In genomic region chr4:109976273-109977147, GRCm38 (mm10) we compare ENCODE assay signal across 14 mouse cellular contexts. TPM values are rescaled to one million over a fixed set of nuclear protein-coding genes. Genes with fewer than 3 reads are reported as not detected.
DNase-seq lines count a peak whose midpoint lies in the region; ATAC-seq and TF ChIP-seq lines count a peak whose summit lies in the region.
"Had no signal": no experiment of that assay in that cellular context is flagged by ENCODE, and none has a peak within 500 bp of the region (broad histone marks: within the 10 kb centered on the region; RNA-seq: fewer than 3 reads in every experiment).

No protein-coding gene starts in this region.

- peak overlapping the region; percentile 70; the same call in 1 of the 2 replicates for H3K4me2 ChIP-seq in embryonic facial prominence, embryonic 15.5 days (replicated peaks)
- no peak overlapping the region; the same call in 1 of the 2 replicates for H3K4me2 ChIP-seq in midbrain, embryonic 14.5 days (ENCODE audit: low read length)

- intact Hi-C loops in heart, postnatal 10 days (cut with DNase I): no loop called here
- intact Hi-C loops in heart, postnatal 14 days (cut with DNase I): no loop called here

- H3K27ac ChIP-seq in embryonic facial prominence, embryonic 15.5 days (replicated peaks): no peak overlapping the region
- H3K27ac ChIP-seq in midbrain, embryonic 14.5 days (replicated peaks; ENCODE audit: low read depth, low read length): no peak overlapping the region; the same call in 1 of the 2 replicates
- H3K27ac ChIP-seq in layer of hippocampus, adult 2 months: no peak overlapping the region
- H3K27ac ChIP-seq in thymus, adult 2 months (ENCODE audit: control insufficient read depth, insufficient read depth, low read length): no peak overlapping the region
- H3K27ac ChIP-seq: gastrocnemius, adult 2 months; intestine, embryonic 15.5 days; macrophage had no signal

- peaks cover 35% of the 10 kb centered on the region for H3K4me1 ChIP-seq in embryonic facial prominence, embryonic 15.5 days
- H3K4me1 ChIP-seq in midbrain, embryonic 14.5 days (ENCODE audit: control insufficient read depth, insufficient read depth, low read length): peaks cover 18% of the 10 kb centered on the region; the same call in 1 of the 2 replicates
- no peaks in the 10 kb centered on the region; the same call in 1 of the 2 replicates for H3K4me1 ChIP-seq in thymus, adult 2 months (replicated peaks; ENCODE audit: control insufficient read depth, insufficient read depth, low read length)

- peak; percentile 24 to 32 for DNase-seq in heart, postnatal 10 days
- DNase-seq in heart, postnatal 14 days: no peak
- DNase-seq in ZHBTc4 (ENCODE audit: low read depth, low spot score): peak; percentile 37
- DNase-seq in midbrain, embryonic 14.5 days: peak; percentile 52
- no peak for DNase-seq in layer of hippocampus, adult 2 months (ENCODE audit: low spot score in 2 of 2)
- no peak for DNase-seq in Muller cell, postnatal 12 days (ENCODE audit: inconsistent ontology term)
- DNase-seq in thymus, adult 2 months: no peak
- DNase-seq: cerebellum, postnatal 36 days; gastrocnemius, adult 2 months; right cerebral cortex, adult 18-20 months had no signal

- 3% methylated on average over 34 of the region's 34 CpGs for WGBS in embryonic facial prominence, embryonic 15.5 days
- WGBS in midbrain, embryonic 14.5 days: under 1% methylated on average over 34 of the region's 34 CpGs
- WGBS in thymus, adult 2 months: 10% methylated on average over 34 of the region's 34 CpGs

- no peak for TF ChIP-seq POLR2A in thymus, adult 2 months (IDR thresholded peaks at IDR 0.05; ENCODE audit: control insufficient read depth, extremely low read depth, insufficient read depth, low read length, poor library complexity)

- H3K9ac ChIP-seq in embryonic facial prominence, embryonic 15.5 days: no peak overlapping the region
- H3K9ac ChIP-seq in midbrain, embryonic 14.5 days (replicated peaks; ENCODE audit: low read length): no peak overlapping the region
- H3K9ac ChIP-seq: intestine, embryonic 15.5 days had no signal

- peak overlapping the region; percentile 46; the same call in 1 of the 2 replicates for H3K4me3 ChIP-seq in embryonic facial prominence, embryonic 15.5 days (replicated peaks)
- H3K4me3 ChIP-seq in midbrain, embryonic 14.5 days (replicated peaks; ENCODE audit: low read depth, low read length): peak overlapping the region; percentile 35; the same call in 1 of the 2 replicates
- H3K4me3 ChIP-seq in layer of hippocampus, adult 2 months: no peak overlapping the region
- H3K4me3 ChIP-seq in thymus, adult 2 months (ENCODE audit: control insufficient read depth, insufficient read depth, low read length): no peak overlapping the region

- TF ChIP-seq CTCF in layer of hippocampus, adult 2 months (conservative IDR thresholded peaks at IDR 0.05): no peak
- no peak for TF ChIP-seq CTCF in thymus, adult 2 months (IDR thresholded peaks at IDR 0.05; ENCODE audit: borderline replicate concordance, control insufficient read depth, extremely low read depth, insufficient read depth, low read length, poor library complexity)

- H3K27me3 ChIP-seq in embryonic facial prominence, embryonic 15.5 days: peaks cover 96% of the 10 kb centered on the region
- H3K27me3 ChIP-seq in midbrain, embryonic 14.5 days (ENCODE audit: control insufficient read depth, insufficient read depth, low read length): peaks cover 100% of the 10 kb centered on the region
- H3K27me3 ChIP-seq in thymus, adult 2 months (ENCODE audit: control insufficient read depth, insufficient read depth, low read length): peaks cover 35% of the 10 kb centered on the region

- ATAC-seq in embryonic facial prominence, embryonic 15.5 days (ENCODE audit: insufficient number of reproducible peaks, low FRiP score, low TSS enrichment, low read depth): no peak
- no peak for ATAC-seq in midbrain, embryonic 14.5 days (ENCODE audit: low FRiP score, low TSS enrichment)
- ATAC-seq: activated CD4-positive, CD25-positive, alpha-beta regulatory T cell, adult 4 months; intestine, embryonic 15.5 days had no signal

- 0 out of 2 replicates have a peak, but pooled peaks cover 3% of the 10 kb centered on the region for H3K9me3 ChIP-seq in embryonic facial prominence, embryonic 15.5 days (replicated peaks)
- H3K9me3 ChIP-seq in midbrain, embryonic 14.5 days (ENCODE audit: control insufficient read depth, low read length): peaks cover 4% of the 10 kb centered on the region; the same call in 1 of the 2 replicates
- H3K9me3 ChIP-seq: intestine, embryonic 15.5 days had no signal

- no peaks in the 10 kb centered on the region for H3K36me3 ChIP-seq in embryonic facial prominence, embryonic 15.5 days
- no peaks in the 10 kb centered on the region for H3K36me3 ChIP-seq in midbrain, embryonic 14.5 days (ENCODE audit: control insufficient read depth, insufficient read depth, low read length)
- H3K36me3 ChIP-seq in thymus, adult 2 months (ENCODE audit: control insufficient read depth, insufficient read depth, low read length): no peaks in the 10 kb centered on the region
- H3K36me3 ChIP-seq: intestine, embryonic 15.5 days had no signal

RNA-seq across cellular contexts. Expression of gene Dmrta2, which starts 1.3 kb away (rescaled TPM):
- under 1 TPM; 0.27 to 0.31 TPM for total RNA-seq in heart, postnatal 10 days (2021)
- total RNA-seq in heart, postnatal 14 days (2021): under 1 TPM; 0.20 to 0.24 TPM
- 0.50 and 0.89 TPM in 2 replicates for polyA plus RNA-seq in embryonic facial prominence, embryonic 15.5 days (2015; fragmentation: Nextera tagmentation; extraction: Ambion mirVana)
- 1.4 TPM in 2 replicates for polyA plus RNA-seq in midbrain, embryonic 14.5 days (2014; fragmentation: Nextera tagmentation; extraction: Ambion mirVana)
- total RNA-seq in layer of hippocampus, adult 2 months (2021): 1 to 10 TPM; 3.5 to 4.4 TPM
- 0.67 and 0.74 TPM in 2 replicates for polyA plus RNA-seq in thymus, adult 2 months (2012; rRNA removed)
- polyA plus RNA-seq: activated CD4-positive, CD25-positive, alpha-beta regulatory T cell, adult 4 months had no signal

Comparison
In these comparisons a context has a peak if more than half of its experiments do, and no peak if none do; other contexts are left out.
1. DNase-seq: peak in heart, postnatal 10 days (2 of 2), ZHBTc4 (single experiment) and midbrain, embryonic 14.5 days (single experiment); none in heart, postnatal 14 days (0 of 2), layer of hippocampus, adult 2 months (0 of 2), Muller cell, postnatal 12 days (single experiment) and thymus, adult 2 months (single experiment).
2. H3K4me3 ChIP-seq: peak in embryonic facial prominence, embryonic 15.5 days (single experiment) and midbrain, embryonic 14.5 days (single experiment); none in layer of hippocampus, adult 2 months (single experiment) and thymus, adult 2 months (single experiment).